Mouse (Mus musculus) heart, adult 2 months (tissue): ENCODE measurements at regions not wholly inside any gene's neighbourhood (a gene's known extent, or its start where the extent isn't known, plus 50 kb on each side); places are given as distances from the start of the nearest gene placed in this dataset.

Source experiments
- CTCF ChIP-seq: fragments of 200-600 bp; IDR thresholded peaks from 2 replicates; pipeline ENCODE4 v1.8.1; 2022; ENCODE audit warnings: antibody characterized with exemption, mild to moderate bottlenecking, moderate library complexity
- EP300 ChIP-seq: fragments of 200-500 bp; IDR thresholded peaks from 2 replicates; pipeline ENCODE4 v1.6.1; 2011; ENCODE audit warnings: low read depth, low read length, control low read depth; ENCODE audit not compliant: insufficient read depth
- POLR2A ChIP-seq: fragments of 200-500 bp; IDR thresholded peaks from 2 replicates; pipeline ENCODE4 v1.6.1; 2011; ENCODE audit warnings: mild to moderate bottlenecking, low read depth, low read length, control low read depth; ENCODE audit not compliant: insufficient read depth

GRCm38 (mm10) chr2:63668784-63669183 is 429.1 kb downstream of the Fign start:
- no peak for TF ChIP-seq CTCF
- no peak for TF ChIP-seq EP300
- TF ChIP-seq POLR2A: no peak
